Mouse (Mus musculus) midbrain, embryonic 16.5 days (tissue): ENCODE measurements at regions not wholly inside any gene's neighbourhood (a gene's known extent, or its start where the extent isn't known, plus 50 kb on each side); places are given as distances from the start of the nearest gene placed in this dataset.

Experiments
- ATAC-seq: fragments of 200-750 bp; cut with Nextera tagmentation; 2 replicates; pipeline ENCODE4 v1.8.0; 2017; ENCODE audit warnings: moderate TSS enrichment
- H3K27ac ChIP-seq: fragments of 300-500 bp; sonication (generic); 2 replicates; pipeline ENCODE4 v1.5.1; 2014; ENCODE audit warnings: mild to moderate bottlenecking, low read length, mixed read lengths
- H3K27me3 ChIP-seq: fragments of 300-500 bp; sonication (generic); 2 replicates; pipeline ENCODE4 v1.6.1; 2014; ENCODE audit warnings: low read depth, low read length, mixed read lengths; ENCODE audit not compliant: control insufficient read depth, insufficient read depth
- H3K36me3 ChIP-seq: fragments of 300-500 bp; sonication (generic); 2 replicates; pipeline ENCODE4 v1.6.1; 2014; ENCODE audit warnings: mild to moderate bottlenecking, low read length, moderate library complexity, mixed read lengths; ENCODE audit not compliant: control insufficient read depth, insufficient read depth
- H3K4me1 ChIP-seq: fragments of 300-500 bp; sonication (generic); 2 replicates; pipeline ENCODE4 v1.6.1; 2014; ENCODE audit warnings: mild to moderate bottlenecking, low read length, mixed read lengths; ENCODE audit not compliant: control insufficient read depth, insufficient read depth
- H3K4me2 ChIP-seq: fragments of 300-500 bp; sonication (generic); 2 replicates; pipeline ENCODE4 v1.6.1; 2014; ENCODE audit warnings: mild to moderate bottlenecking, low read length, mixed read lengths
- H3K4me3 ChIP-seq: fragments of 300-500 bp; sonication (generic); 2 replicates; pipeline ENCODE4 v1.5.1; 2014; ENCODE audit warnings: low read depth, mild to moderate bottlenecking, low read length, moderate library complexity, mixed read lengths
- H3K9ac ChIP-seq: fragments of 300-500 bp; sonication (generic); 2 replicates; pipeline ENCODE4 v1.6.1; 2014; ENCODE audit warnings: low read depth, low read length, mixed read lengths
- H3K9me3 ChIP-seq: fragments of 300-500 bp; sonication (generic); replicated peaks from 2 replicates; pipeline ENCODE4 v1.6.1; 2014; ENCODE audit warnings: mild to moderate bottlenecking, low read length, mixed read lengths; ENCODE audit not compliant: control insufficient read depth, poor library complexity, severe bottlenecking
- WGBS: fragments of 180-500 bp; shearing (Covaris S2); extraction: QIAGEN DNeasy Blood & Tissue Kit; methylation state at CpG from one replicate; pipeline ENCODE4 v1.1.7; 2014; 5-methylcytosine and 5-hydroxymethylcytosine counted together

GRCm38 (mm10) chr1:79144113-79144512, 295.8 kb downstream of the Scg2 start:
- 90% methylated on average over 3 of the region's 3 CpGs for WGBS
- no peak overlapping the region for H3K4me2 ChIP-seq
- no peaks in the 10 kb centered on the region for H3K4me1 ChIP-seq
- H3K27ac ChIP-seq, result no peak overlapping the region
- H3K9ac ChIP-seq, result no peak overlapping the region
- no peak for ATAC-seq
- H3K4me3 ChIP-seq, result no peak overlapping the region
- no peaks in the 10 kb centered on the region for H3K36me3 ChIP-seq
- H3K27me3 ChIP-seq, result no peaks in the 10 kb centered on the region
- H3K9me3 ChIP-seq, result no peaks in the 10 kb centered on the region
